In the genomic region with DNA sequence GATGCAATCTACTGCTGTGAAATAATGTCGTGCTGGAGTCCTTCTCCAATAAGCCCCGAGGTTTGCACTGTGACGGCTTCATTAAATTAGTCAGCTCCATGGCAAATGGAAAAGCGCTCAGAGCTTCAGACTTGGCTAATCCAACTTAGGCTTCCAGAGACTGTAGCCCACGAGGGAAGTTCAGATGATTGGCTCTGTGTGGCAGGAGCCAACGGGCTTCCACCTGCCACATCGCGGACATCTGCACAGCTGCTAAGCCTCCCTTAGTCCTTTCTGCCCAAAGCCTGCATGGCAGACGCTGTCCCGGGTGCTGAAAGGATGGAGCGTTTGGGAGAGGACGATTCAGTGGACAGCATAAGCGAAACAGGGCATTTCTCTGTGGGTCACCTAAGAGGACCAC, we compare ENCODE assay signal across 9 mouse cellular contexts.
DNase-seq lines count a peak whose midpoint lies in the region; ATAC-seq lines count a peak whose summit lies in the region.
"Had no signal": no experiment of that assay in that cellular context is flagged by ENCODE, and none has a peak within 500 bp of the region (broad histone marks: within the 10 kb centered on the region; RNA-seq: fewer than 3 reads in every experiment).

No protein-coding gene starts in this region.

- H3K9me3 ChIP-seq in midbrain, embryonic 11.5 days (ENCODE audit: control insufficient read depth, low read length): no peaks in the 10 kb centered on the region
- H3K9me3 ChIP-seq: limb, embryonic 13.5 days had no signal

- H3K36me3 ChIP-seq in midbrain, embryonic 11.5 days (ENCODE audit: control insufficient read depth, insufficient read depth, low read length): no peaks in the 10 kb centered on the region
- H3K36me3 ChIP-seq: limb, embryonic 13.5 days had no signal

- ATAC-seq in midbrain, embryonic 11.5 days (ENCODE audit: low FRiP score): no peak
- ATAC-seq in inflammation-experienced regulatory T-cells, adult 6 months: no peak

- 27% methylated on average over 13 of the region's 13 CpGs for WGBS in midbrain, embryonic 11.5 days

- H3K4me2 ChIP-seq in midbrain, embryonic 11.5 days: no peak overlapping the region
- H3K4me2 ChIP-seq: limb, embryonic 13.5 days had no signal

- intact Hi-C loops in heart, postnatal 14 days (cut with DNase I): no loop called here
- intact Hi-C loops in left cerebral cortex, postnatal 14 days (cut with DNase I): loop anchor here (10.0 kb wide), 1 partner anchor 183 kb away; no protein-coding TSS in a partner anchor

- no peak overlapping the region for H3K27ac ChIP-seq in midbrain, embryonic 11.5 days (ENCODE audit: low read depth, low read length)
- H3K27ac ChIP-seq: limb, embryonic 13.5 days had no signal

- no peaks in the 10 kb centered on the region for H3K27me3 ChIP-seq in midbrain, embryonic 11.5 days (ENCODE audit: control insufficient read depth, insufficient read depth, low read length)
- H3K27me3 ChIP-seq: limb, embryonic 13.5 days had no signal

- peak; percentile 36 for DNase-seq in lung, postnatal 10 days
- DNase-seq in lung, postnatal 25 days (ENCODE audit: low spot score): no peak
- DNase-seq in adrenal gland, postnatal 25 days: peak; percentile 39
- peak; percentile 34 to 60 for DNase-seq in heart, postnatal 14 days
- peak; percentile 94 for DNase-seq in midbrain, embryonic 11.5 days (ENCODE audit: low spot score, missing footprints)
- no peak for DNase-seq in right cerebral cortex, postnatal 10 days (ENCODE audit: low spot score in 2 of 2)
- DNase-seq in left cerebral cortex, postnatal 14 days (ENCODE audit: low spot score in 2 of 2): no peak

- H3K4me1 ChIP-seq in midbrain, embryonic 11.5 days (ENCODE audit: control insufficient read depth, insufficient read depth, low read length): no peaks in the 10 kb centered on the region
- H3K4me1 ChIP-seq: limb, embryonic 13.5 days had no signal

- H3K4me3 ChIP-seq in midbrain, embryonic 11.5 days (ENCODE audit: low read depth, low read length): no peak overlapping the region
- H3K4me3 ChIP-seq: limb, embryonic 13.5 days had no signal

- no peak overlapping the region for H3K9ac ChIP-seq in midbrain, embryonic 11.5 days (ENCODE audit: low read length)
- H3K9ac ChIP-seq: limb, embryonic 13.5 days had no signal

Comparison
In these comparisons a context has a peak if more than half of its experiments do, and no peak if none do; other contexts are left out.
1. DNase-seq: peak in lung, postnatal 10 days (single experiment), adrenal gland, postnatal 25 days (single experiment), heart, postnatal 14 days (2 of 2) and midbrain, embryonic 11.5 days (single experiment); none in lung, postnatal 25 days (single experiment), right cerebral cortex, postnatal 10 days (0 of 2) and left cerebral cortex, postnatal 14 days (0 of 2).